Mouse (Mus musculus) midbrain, embryonic 15.5 days (tissue): ENCODE measurements around the gene Olah. TPM values are rescaled to one million over a fixed set of nuclear protein-coding genes. Genes with fewer than 3 reads are reported as not detected.
A peak's percentile ranks its signal among the peaks of the same experiment; 100 is the strongest.

Source experiments
- ATAC-seq: fragments of 200-750 bp; cut with Nextera tagmentation; replicated peaks from 2 replicates; pipeline ENCODE4 v1.8.0; 2017; ENCODE audit warnings: moderate TSS enrichment
- H3K27ac ChIP-seq: fragments of 300-500 bp; sonication (generic); 2 replicates; pipeline ENCODE4 v1.5.1; 2015; ENCODE audit warnings: mild to moderate bottlenecking, inconsistent platforms
- H3K27me3 ChIP-seq: fragments of 300-500 bp; sonication (generic); replicated peaks from 2 replicates; pipeline ENCODE4 v1.6.1; 2015; ENCODE audit warnings: inconsistent platforms
- H3K36me3 ChIP-seq: fragments of 300-500 bp; sonication (generic); replicated peaks from 2 replicates; pipeline ENCODE4 v1.6.1; 2015; ENCODE audit warnings: inconsistent platforms
- H3K4me1 ChIP-seq: fragments of 300-500 bp; sonication (generic); 2 replicates; pipeline ENCODE4 v1.6.1; 2015; ENCODE audit warnings: inconsistent platforms
- H3K4me2 ChIP-seq: fragments of 300-500 bp; sonication (generic); 2 replicates; pipeline ENCODE4 v1.6.1; 2015; ENCODE audit warnings: inconsistent platforms, mild to moderate bottlenecking, moderate library complexity
- H3K4me3 ChIP-seq: fragments of 300-500 bp; sonication (generic); 2 replicates; pipeline ENCODE4 v1.5.1; 2015; ENCODE audit warnings: mild to moderate bottlenecking, inconsistent platforms
- H3K9ac ChIP-seq: fragments of 300-500 bp; sonication (generic); 2 replicates; pipeline ENCODE4 v1.6.1; 2015; ENCODE audit warnings: mild to moderate bottlenecking, inconsistent platforms
- H3K9me3 ChIP-seq: fragments of 300-500 bp; sonication (generic); 2 replicates; pipeline ENCODE4 v1.6.1; 2016; ENCODE audit warnings: inconsistent platforms
- WGBS: fragments of 180-500 bp; shearing (Covaris S2); methylation state at CpG from one replicate; pipeline ENCODE4 v1.1.7; 2015; ENCODE audit warnings: mixed read lengths; 5-methylcytosine and 5-hydroxymethylcytosine counted together
- polyA plus RNA-seq: library from polyadenylated mRNA; unstranded; fragments of >200 nt; fragmentation: Nextera tagmentation; extraction: Ambion mirVana; gene quantifications from 2 replicates; pipeline ENCODE4 v1.2.1, GENCODE M21; 2015

Olah gene
- polyA plus RNA-seq, 1 experiment from 2014 or later = not detected

DNA sequence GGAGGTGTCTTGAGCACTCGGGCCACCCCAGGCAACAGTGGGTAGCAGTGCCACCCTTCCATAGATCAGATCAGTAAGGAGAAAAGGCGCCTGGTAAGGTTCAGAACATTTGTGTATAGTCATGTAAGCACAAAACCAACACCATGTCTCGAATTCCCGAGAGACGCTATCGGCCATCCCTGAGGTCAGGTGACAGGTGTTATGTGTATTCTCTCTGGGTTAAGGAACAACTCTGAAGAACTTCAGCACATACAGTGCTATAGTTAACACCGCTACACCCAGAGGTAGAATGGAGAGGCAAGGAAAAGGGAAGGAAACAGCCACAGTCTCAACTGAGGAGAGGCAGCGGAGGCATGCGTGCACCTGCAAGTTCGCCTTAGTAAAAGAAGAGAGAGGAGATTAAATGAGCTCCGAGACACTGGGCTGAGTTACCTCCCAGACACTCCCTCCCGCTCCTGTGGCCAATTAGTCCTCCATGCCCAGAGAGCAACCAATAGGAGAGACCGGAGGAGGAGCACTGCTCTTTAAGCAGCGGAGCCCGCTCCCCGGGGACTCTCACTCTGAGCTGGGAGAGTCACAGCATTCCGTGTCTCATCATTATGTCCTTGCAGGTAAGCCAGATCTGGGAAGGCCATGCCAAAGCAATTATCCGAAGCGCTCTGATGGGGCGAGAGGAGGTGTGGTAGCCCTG lies 61.3 kb downstream of the Olah start, which contains the start of gene Acbd7:
Gene Acbd7 (plus strand): TSS at position 558 of the 691 bp plus-strand sequence.
- Histone ChIP-seq H3K4me1 (peaks cover 21% of the 10 kb centered on the region), H3K4me2 (peak within 1 kb of the TSS; percentile 61), H3K27me3 (0 out of 2 replicates have a peak, but pooled peaks cover 6% of the 10 kb centered on the region), H3K36me3 (no peaks in the 10 kb centered on the region), H3K4me3 (peak within 1 kb of the TSS; percentile 32), H3K9me3 (no peaks in the 10 kb centered on the region), H3K27ac (no peak within 1 kb of the TSS), H3K9ac (peak within 1 kb of the TSS; percentile 32)
- peak; percentile 12; the same call in 1 of the 2 replicates for ATAC-seq
- WGBS = 5% methylated on average over 20 of the region's 20 CpGs

DNA sequence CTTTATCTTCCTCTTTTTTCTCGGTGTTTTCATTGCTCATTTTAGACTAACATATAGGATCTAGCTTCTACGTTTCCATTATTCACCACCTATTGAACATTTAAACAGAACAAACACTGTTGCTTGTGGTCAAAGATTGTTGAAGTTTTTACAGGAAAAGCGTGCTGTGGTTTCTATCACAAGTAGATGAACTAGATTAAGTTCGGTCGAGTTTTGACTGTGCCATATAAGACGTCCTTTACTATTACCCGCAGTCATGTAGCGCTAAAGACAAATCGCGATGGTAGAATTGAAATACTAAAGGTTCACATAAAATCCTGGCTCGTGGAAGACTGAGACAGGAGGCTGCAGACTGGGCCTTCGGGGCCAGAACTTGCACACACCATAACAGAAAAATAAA lies 63.2 kb downstream of the Olah start:
- Histone ChIP-seq H3K36me3 (no peaks in the 10 kb centered on the region), H3K27me3 (0 out of 2 replicates have a peak, but pooled peaks cover 6% of the 10 kb centered on the region), H3K4me1 (peaks cover 21% of the 10 kb centered on the region), H3K4me3 (no peak overlapping the region), H3K4me2 (no peak overlapping the region), H3K27ac (no peak overlapping the region), H3K9ac (no peak overlapping the region), H3K9me3 (no peaks in the 10 kb centered on the region)
- ATAC-seq = no peak
- 91% methylated on average over 12 of the region's 12 CpGs for WGBS

DNA sequence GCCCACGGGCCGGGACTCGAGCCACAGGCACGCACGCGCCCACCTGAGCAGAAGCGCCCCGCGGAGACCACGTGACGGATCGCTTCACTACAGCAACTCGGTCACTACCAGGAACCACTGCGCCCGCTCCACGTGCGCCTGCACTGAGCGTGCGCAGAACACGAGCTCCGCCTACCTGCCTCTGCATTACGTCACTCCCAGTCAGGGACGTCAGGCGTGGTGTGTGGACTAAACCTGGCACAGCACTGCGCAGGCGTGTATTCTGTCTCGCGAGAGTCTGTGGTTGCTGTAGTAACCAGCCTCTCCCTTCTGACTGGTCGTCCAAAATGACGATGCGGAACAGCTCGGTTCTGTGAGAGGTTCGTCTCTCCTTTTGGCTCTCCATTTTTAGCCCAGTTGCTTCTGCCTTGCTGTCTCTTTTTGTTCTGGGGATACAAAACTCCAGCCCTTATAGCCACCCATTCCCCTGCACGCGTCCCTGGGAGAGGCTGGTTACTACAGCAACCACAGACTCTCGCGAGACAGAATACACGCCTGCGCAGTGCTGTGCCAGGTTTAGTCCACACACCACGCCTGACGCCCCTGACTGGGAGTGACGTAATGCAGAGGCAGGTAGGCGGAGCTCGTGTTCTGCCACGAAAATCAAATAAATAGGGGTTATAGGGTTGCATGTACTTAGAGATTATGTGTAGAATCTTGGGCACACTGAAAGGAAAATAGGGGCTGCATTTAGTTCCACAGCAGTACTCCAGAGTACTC lies 64.3 kb downstream of the Olah start, which contains the start of gene Rpp38:
Gene Rpp38 (minus strand): TSS at position 160 of the 759 bp plus-strand sequence.
- WGBS = under 1% methylated on average over 45 of the region's 45 CpGs
- peak within 1 kb of the TSS; percentile 56 for H3K4me2 ChIP-seq
- peaks cover 21% of the 10 kb centered on the region for H3K4me1 ChIP-seq
- peaks cover 7% of the 10 kb centered on the region; the same call in 1 of the 2 replicates for H3K36me3 ChIP-seq
- peak within 1 kb of the TSS; percentile 64 for H3K4me3 ChIP-seq
- H3K27me3 ChIP-seq = 0 out of 2 replicates have a peak, but pooled peaks cover under 1% of the 10 kb centered on the region
- H3K27ac ChIP-seq = peak within 1 kb of the TSS; percentile 91
- ATAC-seq = peak; percentile 97
- H3K9ac ChIP-seq = peak within 1 kb of the TSS; percentile 72
- H3K9me3 ChIP-seq = no peaks in the 10 kb centered on the region

DNA sequence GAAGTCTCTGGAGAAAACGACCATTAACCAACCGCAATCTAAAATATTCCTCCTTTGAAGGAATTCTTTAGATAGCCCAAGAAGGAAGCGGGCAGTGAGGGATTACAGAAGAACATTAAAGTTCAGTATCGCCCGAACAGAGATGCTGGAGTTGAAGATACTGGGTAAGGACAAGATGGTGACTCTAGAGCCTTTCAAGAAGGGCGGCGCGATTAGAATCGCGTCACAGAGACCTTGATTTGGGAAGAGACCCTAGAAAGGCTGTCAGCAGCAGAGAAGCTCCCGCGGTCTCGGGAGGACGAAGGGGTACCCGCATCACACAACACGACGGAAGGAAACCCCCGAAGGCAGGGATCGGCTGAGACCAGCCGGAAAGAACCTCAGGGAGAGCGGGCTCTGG lies 65.0 kb downstream of the Olah start:
- Histone ChIP-seq H3K36me3 (peaks cover 7% of the 10 kb centered on the region; the same call in 1 of the 2 replicates), H3K9me3 (no peaks in the 10 kb centered on the region), H3K4me1 (peaks cover 21% of the 10 kb centered on the region), H3K27ac (peak overlapping the region; percentile 91), H3K27me3 (no peaks in the 10 kb centered on the region), H3K4me3 (peak overlapping the region; percentile 64), H3K4me2 (peak overlapping the region; percentile 56), H3K9ac (peak overlapping the region; percentile 72)
- no peak for ATAC-seq
- WGBS = 2% methylated on average over 21 of the region's 21 CpGs

DNA sequence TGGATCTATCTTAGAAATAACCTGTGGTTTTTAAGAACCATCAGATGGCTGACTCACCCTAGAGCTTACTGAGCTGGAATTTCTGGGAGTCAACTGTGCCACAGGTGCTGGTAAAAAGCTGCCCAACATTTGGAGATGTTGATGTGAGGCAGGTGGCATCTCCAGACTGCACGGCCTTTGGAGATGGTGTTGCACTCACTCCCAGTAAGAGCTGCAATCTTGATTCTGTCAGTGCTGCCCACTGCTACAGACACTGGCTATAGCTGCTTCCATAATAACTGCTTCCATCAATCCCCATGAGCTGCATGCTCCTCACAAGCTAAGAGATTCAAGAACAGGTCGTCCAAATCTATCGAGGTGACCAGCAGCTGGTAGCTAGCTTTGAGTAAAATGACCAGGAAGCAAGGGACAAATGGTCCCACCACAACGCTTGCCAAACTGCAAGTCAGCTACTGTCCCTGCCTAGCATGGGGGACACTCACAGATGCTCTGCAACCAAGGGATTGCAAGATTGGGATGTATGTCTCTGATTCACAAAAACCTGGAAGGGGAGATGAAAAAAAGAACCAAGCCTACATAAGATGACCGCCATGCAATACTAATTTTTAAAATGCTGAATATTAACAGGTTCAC lies 65.8 kb downstream of the Olah start:
- Histone ChIP-seq H3K27ac (peak overlapping the region; percentile 91), H3K9me3 (no peaks in the 10 kb centered on the region), H3K4me3 (peak overlapping the region; percentile 64), H3K4me2 (peak overlapping the region; percentile 56), H3K9ac (peak overlapping the region; percentile 72; the same call in 1 of the 2 replicates), H3K4me1 (peaks cover 20% of the 10 kb centered on the region), H3K27me3 (no peaks in the 10 kb centered on the region), H3K36me3 (peaks cover 8% of the 10 kb centered on the region)
- ATAC-seq = no peak
- 87% methylated on average over 5 of the region's 5 CpGs for WGBS

DNA sequence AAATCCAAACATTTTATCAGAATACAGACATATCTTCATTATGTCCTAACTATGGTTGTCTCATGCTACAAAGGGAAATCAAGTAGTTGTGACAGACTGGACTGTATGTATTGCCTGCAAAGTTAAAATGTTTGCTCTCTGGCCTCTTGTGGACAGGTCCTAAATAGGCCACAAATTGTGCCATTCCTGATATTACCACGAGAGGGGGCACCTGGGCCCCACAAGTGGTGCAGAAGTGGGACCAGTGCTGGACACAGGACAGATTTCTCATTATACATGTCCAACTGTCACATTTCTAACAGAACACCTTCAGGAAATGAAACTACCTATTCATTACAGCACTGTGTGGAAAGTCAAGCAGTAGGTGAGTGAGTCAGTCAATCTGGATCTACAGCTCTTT lies 69.7 kb downstream of the Olah start:
- Histone ChIP-seq H3K4me2 (no peak overlapping the region), H3K36me3 (peaks cover 37% of the 10 kb centered on the region), H3K9ac (no peak overlapping the region), H3K9me3 (no peaks in the 10 kb centered on the region), H3K4me3 (no peak overlapping the region), H3K27me3 (no peaks in the 10 kb centered on the region), H3K4me1 (peaks cover 11% of the 10 kb centered on the region), H3K27ac (no peak overlapping the region)
- WGBS = 44% methylated on average over 1 of the region's 1 CpGs
- ATAC-seq = no peak

DNA sequence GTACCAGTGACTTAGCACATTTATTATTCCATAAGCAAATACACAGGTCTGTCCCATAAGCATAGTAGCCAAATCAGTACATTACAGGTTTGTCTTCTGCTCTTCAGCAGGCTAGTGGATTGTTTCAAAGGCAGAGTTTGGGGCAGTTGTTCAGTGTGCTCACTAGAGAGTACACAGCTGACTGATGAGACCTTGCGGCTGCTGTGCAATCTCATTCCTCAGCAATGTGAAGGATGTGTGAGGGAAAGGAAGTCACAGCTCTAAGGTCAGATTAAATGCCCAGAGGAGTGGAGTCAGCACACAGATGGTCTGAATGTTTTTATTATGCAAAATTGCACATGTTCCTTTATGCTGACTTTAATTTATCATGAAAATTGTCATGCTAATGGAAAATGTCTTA lies 70.5 kb downstream of the Olah start:
- no peaks in the 10 kb centered on the region for H3K27me3 ChIP-seq
- H3K36me3 ChIP-seq = peaks cover 42% of the 10 kb centered on the region
- ATAC-seq = no peak
- no peak overlapping the region for H3K27ac ChIP-seq
- no peak overlapping the region for H3K9ac ChIP-seq
- 97% methylated on average over 1 of the region's 1 CpGs for WGBS
- H3K4me3 ChIP-seq = no peak overlapping the region
- H3K4me1 ChIP-seq = peaks cover 7% of the 10 kb centered on the region
- H3K4me2 ChIP-seq = no peak overlapping the region
- no peaks in the 10 kb centered on the region for H3K9me3 ChIP-seq

DNA sequence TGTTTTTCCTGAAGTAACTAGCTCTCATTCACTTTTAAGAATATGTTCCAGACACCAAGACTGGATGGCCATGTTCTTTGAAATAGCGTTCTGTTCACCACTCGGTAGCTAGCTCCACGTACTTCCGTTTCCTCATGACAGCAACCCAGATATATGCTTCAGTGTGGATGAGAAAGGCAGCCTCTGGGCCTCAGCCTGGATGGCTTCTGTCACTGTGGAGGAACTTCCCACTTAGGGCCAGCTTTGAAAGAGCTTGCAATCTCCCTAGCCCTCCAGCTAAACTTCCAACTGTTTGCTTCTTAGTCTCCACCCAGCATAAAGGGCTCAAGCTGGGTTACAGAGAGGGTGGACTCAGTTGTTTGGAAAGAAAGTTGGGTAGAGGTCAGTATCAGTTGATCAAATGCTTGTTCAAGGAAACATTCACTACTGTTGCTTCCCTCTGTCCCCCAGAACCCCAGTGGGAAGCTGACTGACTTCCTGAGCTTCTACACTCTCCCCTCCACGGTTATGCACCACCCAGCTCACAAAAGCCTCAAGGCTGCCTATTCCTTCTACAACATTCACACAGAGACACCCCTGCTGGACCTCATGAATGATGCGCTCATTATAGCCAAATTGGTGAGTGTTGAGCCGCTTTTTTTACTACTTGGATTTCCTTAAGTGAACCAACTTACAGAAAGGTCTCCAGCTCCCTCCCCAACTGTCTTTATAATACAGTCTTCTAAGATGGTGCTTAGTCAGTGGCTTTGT lies 72.5 kb downstream of the Olah start:
- no peaks in the 10 kb centered on the region for H3K9me3 ChIP-seq
- peaks cover 46% of the 10 kb centered on the region for H3K36me3 ChIP-seq
- 90% methylated on average over 7 of the region's 7 CpGs for WGBS
- H3K27ac ChIP-seq = no peak overlapping the region
- H3K4me2 ChIP-seq = no peak overlapping the region
- no peak overlapping the region for H3K9ac ChIP-seq
- H3K27me3 ChIP-seq = no peaks in the 10 kb centered on the region
- H3K4me3 ChIP-seq = no peak overlapping the region
- H3K4me1 ChIP-seq = no peaks in the 10 kb centered on the region
- no peak for ATAC-seq

DNA sequence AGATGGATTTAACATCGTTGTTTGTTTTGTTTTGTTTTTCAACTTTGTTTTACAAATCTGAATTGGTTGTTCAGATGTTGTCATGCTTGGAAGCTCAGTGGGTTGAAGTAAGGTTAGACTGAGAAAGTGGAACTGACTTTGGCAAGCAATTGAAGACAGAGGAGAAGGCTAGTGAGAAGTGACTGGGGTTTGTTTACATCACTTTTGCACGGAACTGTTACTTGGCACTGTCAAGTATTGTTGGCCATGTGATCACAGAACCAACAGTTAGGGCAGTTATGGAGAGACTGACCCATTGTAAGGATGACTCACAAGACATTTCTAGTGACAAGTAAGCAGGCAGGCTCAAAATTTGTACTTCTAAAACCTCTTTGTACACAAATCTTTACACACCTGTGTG lies 73.9 kb downstream of the Olah start:
- ATAC-seq = no peak
- Histone ChIP-seq H3K4me1 (no peaks in the 10 kb centered on the region), H3K9ac (no peak overlapping the region), H3K36me3 (peaks cover 45% of the 10 kb centered on the region), H3K27me3 (no peaks in the 10 kb centered on the region), H3K4me3 (no peak overlapping the region), H3K4me2 (no peak overlapping the region), H3K9me3 (no peaks in the 10 kb centered on the region), H3K27ac (no peak overlapping the region)
- 91% methylated on average over 2 of the region's 2 CpGs for WGBS

DNA sequence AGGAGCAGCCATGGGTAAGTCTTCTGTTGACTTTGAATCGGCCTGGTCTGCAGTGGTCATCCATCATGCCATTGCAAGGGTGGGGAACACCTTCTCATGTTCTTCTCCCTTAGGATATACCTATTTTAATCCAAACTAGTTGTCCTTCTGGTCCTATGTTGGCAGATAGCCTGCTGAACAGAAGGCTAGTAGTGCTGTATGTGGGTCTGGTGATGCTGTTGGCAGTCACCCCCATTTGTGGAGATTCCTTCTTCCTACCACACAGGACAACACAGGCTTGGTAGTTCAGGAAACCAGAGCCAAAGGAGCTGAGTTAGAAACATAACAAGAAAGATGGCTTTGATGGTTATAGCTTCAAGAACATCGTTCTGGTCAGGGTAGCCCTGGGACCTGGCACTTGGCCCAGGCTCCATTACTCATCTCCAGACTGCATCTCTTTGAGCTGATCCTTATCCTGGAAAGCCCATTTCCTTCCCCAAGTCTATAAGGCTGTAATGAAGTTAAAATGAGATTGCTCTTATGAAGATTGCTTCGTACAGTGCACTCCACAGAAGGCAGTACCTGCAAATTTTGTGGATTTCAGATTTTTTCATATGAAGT lies 91.5 kb downstream of the Olah start:
- no peak overlapping the region for H3K4me3 ChIP-seq
- no peak overlapping the region for H3K4me2 ChIP-seq
- no peaks in the 10 kb centered on the region for H3K27me3 ChIP-seq
- H3K9ac ChIP-seq = no peak overlapping the region
- H3K9me3 ChIP-seq = no peaks in the 10 kb centered on the region
- no peak overlapping the region for H3K27ac ChIP-seq
- ATAC-seq = no peak
- H3K4me1 ChIP-seq = no peaks in the 10 kb centered on the region
- WGBS = 87% methylated on average over 3 of the region's 3 CpGs
- H3K36me3 ChIP-seq = peaks cover 16% of the 10 kb centered on the region; the same call in 1 of the 2 replicates

DNA sequence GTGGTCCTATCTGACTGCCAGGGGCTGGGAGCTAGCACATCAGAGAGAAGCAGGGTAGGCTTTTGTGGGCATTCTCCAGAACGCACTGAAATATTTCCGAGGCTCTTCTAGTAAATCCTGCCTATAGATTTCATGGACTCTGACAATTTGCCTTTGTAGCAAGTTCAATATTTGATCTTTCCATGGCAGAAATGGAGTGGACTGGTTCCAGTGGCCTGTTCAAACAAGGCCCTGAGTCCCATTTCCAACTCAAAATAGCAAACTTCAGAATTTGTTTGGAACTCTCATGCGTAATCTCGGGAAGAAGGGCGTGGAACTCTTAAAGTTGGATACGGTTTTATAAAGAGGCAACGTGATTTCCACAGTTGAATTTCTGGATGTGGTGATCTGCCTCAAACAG lies 101.2 kb downstream of the Olah start:
- 89% methylated on average over 7 of the region's 7 CpGs for WGBS
- no peaks in the 10 kb centered on the region for H3K9me3 ChIP-seq
- ATAC-seq = no peak

More for the DNA sequence above, 101.2 kb downstream of the Olah start:
- H3K4me3 ChIP-seq = no peak overlapping the region
- no peaks in the 10 kb centered on the region for H3K27me3 ChIP-seq
- H3K4me1 ChIP-seq = no peaks in the 10 kb centered on the region
- H3K36me3 ChIP-seq = no peaks in the 10 kb centered on the region
- H3K27ac ChIP-seq = no peak overlapping the region
- no peak overlapping the region for H3K9ac ChIP-seq
- no peak overlapping the region for H3K4me2 ChIP-seq
